Mouse (Mus musculus): ENCODE results near the gene Gdpd5.
"Not testable (repeated sequence)": the region's sequence is repeated elsewhere in the genome, so short reads cannot be mapped to it uniquely, and the experiment has no call there.

The Gdpd5 gene

GRCm38 (mm10) chr7:99483271-99483923, 102.2 kb downstream of the Gdpd5 start, which contains the start of gene Rps3:
Rps3 (minus strand) TSS chr7:99483738.
- peak; percentile 90 for DNase-seq

DNA sequence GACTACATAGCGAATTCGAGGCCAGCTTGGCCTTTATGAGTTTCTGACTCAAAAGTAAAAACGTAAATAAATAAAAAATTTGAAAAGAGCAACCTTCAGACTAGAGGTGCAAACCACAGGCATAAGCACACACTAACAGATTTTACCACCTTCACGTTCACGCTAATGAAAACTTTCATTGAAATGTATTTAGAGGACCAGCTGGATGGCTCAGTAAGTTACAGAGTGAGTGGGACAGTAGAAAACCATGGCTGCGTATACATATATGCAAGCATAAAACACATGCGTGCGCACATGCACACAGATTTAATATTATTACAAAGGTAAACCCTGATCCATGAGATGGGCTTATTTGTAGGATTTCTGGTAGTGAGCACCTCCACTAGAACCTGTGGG, 102.7 kb downstream of the Gdpd5 start:
- DNase-seq = no peak

DNA sequence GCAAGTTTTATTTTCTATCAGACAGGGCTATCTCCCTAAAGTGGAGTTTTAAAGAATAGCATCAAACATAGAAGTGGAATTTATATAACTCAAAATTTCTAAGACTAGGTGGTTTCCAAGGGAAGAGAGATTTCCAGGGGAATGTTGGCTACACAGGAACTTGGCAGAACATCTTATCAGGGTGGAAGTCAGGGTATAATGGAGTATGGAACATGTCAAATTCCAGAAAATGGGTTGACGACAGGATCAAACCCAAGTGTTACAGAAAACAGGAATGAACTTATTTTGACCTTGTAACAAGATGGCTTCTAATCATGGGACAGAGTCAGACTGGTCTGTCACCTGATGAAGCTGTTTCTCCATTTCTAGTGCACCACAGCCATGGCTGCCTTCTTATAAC, 103.5 kb downstream of the Gdpd5 start:
- no peak for DNase-seq

- no peak for DNase-seq
Observed at GRCm38 (mm10) chr7:99489708-99490107, 108.5 kb downstream of the Gdpd5 start.

GRCm38 (mm10) chr7:99499128-99499527, 117.9 kb downstream of the Gdpd5 start:
- no peak for DNase-seq

GRCm38 (mm10) chr7:99500201-99500600, 119.0 kb downstream of the Gdpd5 start:
- peak; percentile 77 for DNase-seq

DNA sequence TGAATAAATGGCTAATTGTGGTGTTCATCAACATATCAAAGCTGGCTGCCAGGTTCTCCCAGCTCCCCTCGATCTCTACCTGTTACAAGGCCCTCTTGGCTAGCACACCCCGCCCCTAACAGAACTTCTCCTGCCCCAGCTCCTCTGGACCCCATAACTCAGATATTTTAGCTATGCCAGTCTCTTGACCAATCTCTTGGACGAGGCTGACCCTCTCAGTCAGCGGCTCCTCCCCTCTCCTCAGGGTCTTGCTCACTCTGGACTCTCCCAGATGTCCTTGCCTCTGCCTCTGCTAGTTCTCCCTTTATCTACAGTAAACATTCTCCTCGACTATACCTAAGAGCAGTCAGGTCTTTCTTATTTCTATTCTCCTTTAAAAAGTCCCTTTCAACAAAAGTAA, 119.4 kb downstream of the Gdpd5 start:
- no peak for DNase-seq

GRCm38 (mm10) chr7:99501148-99501547, 119.9 kb downstream of the Gdpd5 start:
- no peak for DNase-seq

DNA sequence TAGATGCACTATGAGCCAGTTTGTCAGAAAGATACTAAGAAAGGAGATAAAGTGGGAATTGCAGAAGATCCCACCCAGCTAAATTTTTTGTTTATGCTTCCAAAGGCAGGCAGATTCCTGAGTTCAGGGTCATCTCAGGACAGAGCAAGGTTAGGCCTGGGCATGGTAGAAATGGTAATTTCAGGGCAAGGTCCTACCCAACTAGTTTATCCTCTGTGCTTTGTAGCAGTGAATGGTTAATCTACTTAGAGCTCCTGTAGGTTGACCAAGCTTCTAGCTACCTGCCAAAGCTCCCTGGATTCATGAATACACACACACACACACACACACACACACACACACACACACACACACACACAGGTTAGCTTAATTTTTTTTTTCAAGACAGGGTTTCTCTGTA, 123.3 kb downstream of the Gdpd5 start:
- DNase-seq = no peak

DNA sequence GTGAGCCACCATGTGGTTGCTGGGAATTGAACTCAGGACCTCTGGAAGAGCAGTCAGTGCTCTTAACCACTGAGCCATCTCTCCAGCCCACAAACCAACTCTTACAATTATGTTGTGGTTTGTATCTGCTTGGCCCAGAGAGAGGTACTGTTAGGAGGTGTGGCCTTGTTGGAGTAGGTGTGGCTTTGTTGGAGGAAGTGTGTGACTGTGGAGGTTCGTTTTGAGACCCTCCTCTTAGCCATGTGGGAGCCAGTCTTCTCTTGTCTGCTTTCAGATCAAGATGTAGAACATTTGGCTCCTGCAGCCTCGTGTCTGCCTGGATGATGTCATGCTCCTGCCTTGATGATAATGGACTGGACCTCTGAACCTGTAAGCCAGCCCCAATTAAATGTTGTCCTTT, 127.0 kb downstream of the Gdpd5 start:
- DNase-seq = not testable (repeated sequence)

GRCm38 (mm10) chr7:99510087-99510501, 128.9 kb downstream of the Gdpd5 start:
- no peak for DNase-seq

Measured in cerebellum, adult 8-10 months (tissue).